Mouse (Mus musculus): ENCODE results near the gene Fip1l1. TPM values are rescaled to one million over a fixed set of nuclear protein-coding genes. Genes with fewer than 3 reads are reported as not detected.
A peak's percentile ranks its signal among the peaks of the same experiment; 100 is the strongest.

Fip1l1 gene
- total RNA-seq (2012; rRNA removed) (72.0 and 73.4 TPM in 2 replicates), total RNA-seq (2014; rRNA removed) (83.1 and 91.3 TPM in 2 replicates), polyA plus RNA-seq (2012; ENCODE audit: insufficient read length, low read depth) (171 and 188 TPM in 2 replicates)

DNA sequence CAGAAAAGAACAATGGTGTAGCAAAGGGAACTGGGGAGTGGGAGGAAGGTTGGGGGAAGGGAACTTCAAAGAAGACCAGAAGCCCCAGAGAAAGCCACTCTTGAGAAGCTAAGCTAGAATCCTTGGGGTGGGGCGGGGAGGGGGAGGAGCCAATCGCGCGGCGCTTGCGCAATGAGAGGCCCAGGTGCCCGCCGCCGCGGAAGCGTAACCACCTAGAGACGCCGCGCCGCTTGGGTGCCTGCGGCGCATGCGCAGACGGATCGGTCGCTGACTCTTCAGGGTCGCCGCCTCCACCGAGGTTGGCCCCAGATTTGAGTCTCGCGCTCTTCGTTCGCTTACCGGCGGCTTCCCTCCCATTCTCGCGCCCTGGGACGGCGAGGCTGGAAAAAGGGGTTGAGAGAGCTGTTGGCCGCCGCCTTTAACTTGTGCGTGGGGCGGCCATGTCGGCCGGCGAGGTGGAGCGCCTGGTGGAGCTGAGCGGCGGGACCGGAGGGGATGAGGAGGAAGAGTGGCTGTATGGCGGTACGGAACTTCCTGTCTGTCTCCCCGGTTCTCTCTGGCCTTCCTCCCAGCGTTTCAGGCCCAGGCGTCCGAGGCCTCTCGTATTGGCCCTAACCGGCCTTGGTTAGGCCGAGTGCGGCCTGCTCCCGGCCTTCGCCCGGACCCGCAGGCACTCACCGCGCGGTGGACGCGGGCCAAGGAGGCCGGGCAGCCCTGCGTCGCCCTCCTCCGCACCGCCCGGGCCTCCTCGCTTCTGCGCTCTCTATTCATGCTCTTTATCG is at the start of gene Fip1l1:
Gene Fip1l1 (plus strand): TSS at position 210 of the 782 bp plus-strand sequence.
- H3K27ac ChIP-seq (ENCODE audit: insufficient read depth, low read depth), result peak within 1 kb of the TSS; percentile 71
- no peaks in the 10 kb centered on the region for H3K27me3 ChIP-seq (replicated peaks)
- H3K9me3 ChIP-seq (replicated peaks; ENCODE audit: low read length), result no peaks in the 10 kb centered on the region
- peaks cover 13 to 30% of the 10 kb centered on the region in 2 experiments for H3K36me3 ChIP-seq (replicated peaks in 1 of 2; ENCODE audit: control insufficient read depth in 1 of 2, insufficient read depth in 1 of 2, low read length in 1 of 2)
- H3K4me2 ChIP-seq (ENCODE audit: insufficient read depth, low read depth, poor library complexity, severe bottlenecking), result peak within 1 kb of the TSS; percentile 88
- peak; percentile 93 for DNase-seq (ENCODE audit: extremely low read depth)
- H3K4me1 ChIP-seq (ENCODE audit: control insufficient read depth in 1 of 2, insufficient read depth in 2 of 2), result peaks cover 2 to 37% of the 10 kb centered on the region in 2 experiments; a peak in 2 of 4 replicates
- peaks cover 44% of the 10 kb centered on the region for H3K79me2 ChIP-seq (replicated peaks; ENCODE audit: control insufficient read depth, extremely low read depth, insufficient read depth, poor library complexity, severe bottlenecking)
- in situ Hi-C loops (cut with MboI; ENCODE audit: low pct_ligation_motif_present, low pct_unique_long_range_greater_than_20kb, low sequenced_read_pairs) (no loop called here), dilution Hi-C loops (cut with MboI; ENCODE audit: extremely low pct_ligation_motif_present, extremely low pct_unique_long_range_greater_than_20kb, low sequenced_read_pairs) (no loop called here)
- H3K4me3 ChIP-seq (replicated peaks in 1 of 3; ENCODE audit: low read depth in 2 of 3, low read length in 2 of 3, poor library complexity in 1 of 3), result peak within 1 kb of the TSS; percentile 82 to 96 (median 94)
- TF ChIP-seq POLR2A (IDR thresholded peaks at IDR 0.05; ENCODE audit: low read depth, low read length) (peak; percentile 94), MYC (IDR thresholded peaks at IDR 0.05; ENCODE audit: low read depth, low read length) (0 out of 2 replicates have a peak, but pooled peaks have one; percentile 26), MAZ (IDR thresholded peaks at IDR 0.05; ENCODE audit: low read depth, low read length) (peak; percentile 48), SMC3 (IDR thresholded peaks at IDR 0.05; ENCODE audit: low read depth, low read length) (no peak), NRF1 (IDR thresholded peaks at IDR 0.05; ENCODE audit: low read depth, low read length) (peak; percentile 97), KAT2A (IDR thresholded peaks at IDR 0.05; ENCODE audit: insufficient replicate concordance, low read length) (no peak), BHLHE40 (IDR thresholded peaks at IDR 0.05; ENCODE audit: low read depth, low read length) (no peak), GABPA (IDR thresholded peaks at IDR 0.05; ENCODE audit: insufficient replicate concordance, low read depth, low read length) (no peak), ZC3H11A (IDR thresholded peaks at IDR 0.05; ENCODE audit: low read depth, low read length) (no peak), ZKSCAN1 (IDR thresholded peaks at IDR 0.05; ENCODE audit: borderline replicate concordance, low read depth, low read length) (no peak), JUND (conservative IDR thresholded peaks at IDR 0.05; ENCODE audit: low read depth, low read length) (no peak), TBP (conservative IDR thresholded peaks at IDR 0.05; ENCODE audit: low read depth, low read length) (peak; percentile 45; the same call in 1 of the 2 replicates), ETS1 (conservative IDR thresholded peaks at IDR 0.05; ENCODE audit: low read depth, low read length) (no peak), MEF2A (IDR thresholded peaks at IDR 0.05; ENCODE audit: borderline replicate concordance, low read depth, low read length) (0 out of 2 replicates have a peak, but pooled peaks have one; percentile 15), POLR2AphosphoS2 (IDR thresholded peaks at IDR 0.05; ENCODE audit: low read depth, low read length) (peak; percentile 85), E2F4 (IDR thresholded peaks at IDR 0.05; ENCODE audit: insufficient replicate concordance, low read depth, low read length) (no peak), MAX (IDR thresholded peaks at IDR 0.05; ENCODE audit: low read length) (peak; percentile 13; the same call in 1 of the 2 replicates), CHD2 (IDR thresholded peaks at IDR 0.05; ENCODE audit: low read length) (peak; percentile 67; the same call in 1 of the 2 replicates), NELFE (IDR thresholded peaks at IDR 0.05; ENCODE audit: low read depth, low read length) (peak; percentile 87), IRF4 (IDR thresholded peaks at IDR 0.05; ENCODE audit: low read depth, low read length) (no peak), ZMIZ1 (IDR thresholded peaks at IDR 0.05; ENCODE audit: low read depth, low read length) (peak; percentile 34; the same call in 1 of the 2 replicates), RCOR1 (conservative IDR thresholded peaks at IDR 0.05; ENCODE audit: low read depth, low read length) (no peak), CTCF (conservative IDR thresholded peaks at IDR 0.05 in 1 of 2, IDR thresholded peaks at IDR 0.05 in 1 of 2; ENCODE audit: low read depth in 2 of 2, low read length in 2 of 2) (no peak), SIN3A (IDR thresholded peaks at IDR 0.05; ENCODE audit: low read length) (peak; percentile 55), ELF1 (IDR thresholded peaks at IDR 0.05; ENCODE audit: low read depth, low read length) (peak; percentile 81), UBTF (IDR thresholded peaks at IDR 0.05; ENCODE audit: low read depth, low read length) (peak; percentile 85; the same call in 1 of the 2 replicates), MXI1 (IDR thresholded peaks at IDR 0.05; ENCODE audit: low read depth, low read length) (peak; percentile 59; the same call in 1 of the 2 replicates), TCF12 (IDR thresholded peaks at IDR 0.05; ENCODE audit: low read depth, low read length) (peak; percentile 64), HCFC1 (IDR thresholded peaks at IDR 0.05; ENCODE audit: low read depth, low read length) (peak; percentile 36), RAD21 (IDR thresholded peaks at IDR 0.05; ENCODE audit: low read depth, low read length) (no peak)
- H3K9ac ChIP-seq (ENCODE audit: insufficient read depth, low read depth), result peak within 1 kb of the TSS; percentile 83
